Mouse (Mus musculus) erythroblast, adult 5-6 weeks (primary cell): ENCODE measurements around the gene Lasp1. TPM values are rescaled to one million over a fixed set of nuclear protein-coding genes. Genes with fewer than 3 reads are reported as not detected.

Experiments
- ATAC-seq: replicated peaks from 2 replicates; pipeline ENCODE4 v1.8.0; 2016; ENCODE audit warnings: moderate number of reproducible peaks, mild to moderate bottlenecking, moderate TSS enrichment, inconsistent platforms; ENCODE audit not compliant: poor library complexity, low FRiP score, severe bottlenecking
- total RNA-seq, 2 experiments: library from RNA; stranded (forward) in 1 of 2; stranded (reverse) in 1 of 2; fragments of 150-400 nt in 1 of 2; fragments of 200-764, 138-1000 nt in 1 of 2; gene quantifications; 2 replicates each; pipeline versions ENCODE4 v1.2.3 to v1.2.4; 2015 to 2017; ENCODE audit warnings: low replicate concordance in 2 of 2

Gene Lasp1
- 31.8 and 54.8 TPM in 2 replicates for total RNA-seq (2015; ENCODE audit: low replicate concordance)
- 28.4 and 129 TPM in 2 replicates for total RNA-seq (2017; ENCODE audit: low replicate concordance)

GRCm38 (mm10) chr11:97798782-97799145, at the start of gene Lasp1:
Gene Lasp1, plus strand, starts transcription at chr11:97799000.
- ATAC-seq, result no peak

- no peak for ATAC-seq
Measured at GRCm38 (mm10) chr11:97753277-97753676, 45.5 kb upstream of the Lasp1 start.

- no peak for ATAC-seq
Measured at GRCm38 (mm10) chr11:97758125-97758524, 40.7 kb upstream of the Lasp1 start.

- ATAC-seq, result no peak
Measured at GRCm38 (mm10) chr11:97758942-97759341, 39.9 kb upstream of the Lasp1 start.

- ATAC-seq, result no peak
Measured at GRCm38 (mm10) chr11:97761638-97762037, 37.2 kb upstream of the Lasp1 start.

- peak; percentile 98 for ATAC-seq
Measured at GRCm38 (mm10) chr11:97766154-97766881, 32.5 kb upstream of the Lasp1 start, which contains the start of gene Cwc25. Gene Cwc25, minus strand, starts transcription at chr11:97766556.

GRCm38 (mm10) chr11:97769704-97770103, 29.1 kb upstream of the Lasp1 start:
- no peak for ATAC-seq

GRCm38 (mm10) chr11:97771410-97771809, 27.4 kb upstream of the Lasp1 start:
- no peak for ATAC-seq

- no peak for ATAC-seq
Measured at GRCm38 (mm10) chr11:97775186-97775585, 23.6 kb upstream of the Lasp1 start.

- no peak for ATAC-seq
Measured at GRCm38 (mm10) chr11:97775808-97776496, 22.8 kb upstream of the Lasp1 start, which contains the start of gene 1700001P01Rik. Gene 1700001P01Rik, minus strand, starts transcription at chr11:97775918.

- ATAC-seq, result no peak
Measured at GRCm38 (mm10) chr11:97776497-97777128, 22.2 kb upstream of the Lasp1 start.

GRCm38 (mm10) chr11:97777129-97777529, 21.7 kb upstream of the Lasp1 start:
- ATAC-seq, result no peak

- no peak for ATAC-seq
Measured at GRCm38 (mm10) chr11:97778918-97779317, 19.9 kb upstream of the Lasp1 start.

GRCm38 (mm10) chr11:97779968-97780701, 18.7 kb upstream of the Lasp1 start:
- no peak for ATAC-seq

- peak; percentile 21 for ATAC-seq
Measured at GRCm38 (mm10) chr11:97781478-97781831, 17.3 kb upstream of the Lasp1 start.

- ATAC-seq, result peak; percentile 97
Measured at GRCm38 (mm10) chr11:97781832-97782563, 16.8 kb upstream of the Lasp1 start, which contains the start of gene Rpl23. Gene Rpl23, minus strand, starts transcription at chr11:97782437.

- ATAC-seq, result no peak; the same call in 1 of the 2 replicates
Measured at GRCm38 (mm10) chr11:97782564-97782895, 16.3 kb upstream of the Lasp1 start.

GRCm38 (mm10) chr11:97787961-97788360, 10.8 kb upstream of the Lasp1 start:
- no peak for ATAC-seq

- no peak for ATAC-seq
Measured at GRCm38 (mm10) chr11:97789727-97790126, 9.1 kb upstream of the Lasp1 start.
